9 mouse cellular contexts compared by ENCODE assay signal in the genomic region with DNA sequence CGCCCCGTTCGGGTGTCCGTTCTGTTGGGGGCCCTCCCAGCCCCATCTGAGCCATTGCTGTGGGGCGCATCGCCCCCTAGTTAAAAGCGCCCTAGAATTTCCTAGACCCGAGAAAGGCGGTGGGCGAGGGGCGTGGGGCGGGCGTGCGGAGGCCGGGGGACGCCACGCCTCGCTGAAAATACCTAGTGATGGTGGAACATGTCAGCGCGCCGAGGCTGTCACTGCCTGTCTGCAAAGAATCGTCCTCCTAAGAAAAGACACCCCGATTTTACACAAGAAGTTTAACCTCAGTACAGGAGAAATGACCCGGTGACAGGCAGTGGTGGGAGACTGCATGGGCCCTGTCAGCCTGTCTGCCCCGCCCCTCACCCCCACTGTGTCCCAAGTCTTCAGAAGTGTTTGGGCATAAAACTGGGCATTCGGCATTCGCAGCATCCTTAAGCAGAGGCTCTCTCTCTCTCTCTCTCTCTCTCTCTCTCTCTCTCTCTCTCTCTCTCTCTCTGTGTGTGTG. TPM values are rescaled to one million over a fixed set of nuclear protein-coding genes. Genes with fewer than 3 reads are reported as not detected.
DNase-seq lines count a peak whose midpoint lies in the region; ATAC-seq and TF ChIP-seq lines count a peak whose summit lies in the region.
"Had no signal": no experiment of that assay in that cellular context is flagged by ENCODE, and none has a peak within 500 bp of the region (broad histone marks: within the 10 kb centered on the region; RNA-seq: fewer than 3 reads in every experiment).

No protein-coding gene starts in this region.

- no peaks in the 10 kb centered on the region for H3K36me3 ChIP-seq in C2C12 (ENCODE audit: control insufficient read depth, insufficient read depth)
- H3K36me3 ChIP-seq in intestine, embryonic 15.5 days, result no peaks in the 10 kb centered on the region
- no peaks in the 10 kb centered on the region for H3K36me3 ChIP-seq in midbrain, embryonic 10.5 days

- H3K4me1 ChIP-seq in intestine, embryonic 15.5 days (replicated peaks), result peaks cover 24% of the 10 kb centered on the region; the same call in 1 of the 2 replicates
- H3K4me1 ChIP-seq in midbrain, embryonic 10.5 days, result peaks cover 22% of the 10 kb centered on the region

- H3K4me2 ChIP-seq in intestine, embryonic 15.5 days (replicated peaks), result peak overlapping the region; percentile 89

- intact Hi-C loops in gastrocnemius, postnatal 36 days (cut with DNase I), result no loop called here

- TF ChIP-seq CTCF in C2C12 (IDR thresholded peaks at IDR 0.05; ENCODE audit: control insufficient read depth, insufficient read depth, insufficient read length), result no peak

- 3% methylated on average over 27 of the region's 27 CpGs for WGBS in intestine, embryonic 15.5 days
- WGBS in midbrain, embryonic 10.5 days, result 5% methylated on average over 27 of the region's 27 CpGs

- H3K9me3 ChIP-seq in intestine, embryonic 15.5 days, result no peaks in the 10 kb centered on the region
- no peaks in the 10 kb centered on the region for H3K9me3 ChIP-seq in midbrain, embryonic 10.5 days (replicated peaks)

- H3ac ChIP-seq in C2C12 (ENCODE audit: control insufficient read depth, insufficient read length, low read depth), result no peak overlapping the region

- H3K27ac ChIP-seq in intestine, embryonic 15.5 days, result peak overlapping the region; percentile 65
- H3K27ac ChIP-seq in midbrain, embryonic 10.5 days (replicated peaks), result peak overlapping the region; percentile 81
- H3K27ac ChIP-seq: macrophage had no signal

- H3K79me2 ChIP-seq in C2C12 (ENCODE audit: control insufficient read depth, insufficient read depth), result no peaks in the 10 kb centered on the region

- peak overlapping the region; percentile 87 for H3K9ac ChIP-seq in intestine, embryonic 15.5 days

- peaks cover 77% of the 10 kb centered on the region for H3K27me3 ChIP-seq in C2C12 (ENCODE audit: control insufficient read depth, insufficient read depth, insufficient read length)
- H3K27me3 ChIP-seq in intestine, embryonic 15.5 days (replicated peaks), result 0 out of 2 replicates have a peak, but pooled peaks cover 3% of the 10 kb centered on the region
- H3K27me3 ChIP-seq in midbrain, embryonic 10.5 days (ENCODE audit: low read depth, poor library complexity, severe bottlenecking), result peaks cover 75% of the 10 kb centered on the region

- peak; percentile 94 for DNase-seq in heart, adult 11 months
- DNase-seq in heart, adult 18-20 months, result no peak
- peak; percentile 14 for DNase-seq in embryo, embryonic 9.5 days (ENCODE audit: extremely low spot score)
- peak; percentile 24 for DNase-seq in midbrain, embryonic 10.5 days (ENCODE audit: low spot score)
- DNase-seq in urinary bladder, postnatal 25 days (ENCODE audit: low spot score), result no peak
- DNase-seq in gastrocnemius, postnatal 36 days, result no peak

- no peaks in the 10 kb centered on the region for H3K79me3 ChIP-seq in C2C12 (ENCODE audit: low read depth)

- H3K4me3 ChIP-seq in C2C12 (ENCODE audit: insufficient read depth, poor library complexity, severe bottlenecking), result peak overlapping the region; percentile 43
- H3K4me3 ChIP-seq in intestine, embryonic 15.5 days (replicated peaks), result peak overlapping the region; percentile 85
- H3K4me3 ChIP-seq in midbrain, embryonic 10.5 days, result peak overlapping the region; percentile 81

- ATAC-seq in intestine, embryonic 15.5 days, result no peak

TF ChIP-seq in C2C12, 6 proteins besides CTCF, POLR2A, EP300 and RAD21:
- no peak for TF ChIP-seq USF1 (IDR thresholded peaks at IDR 0.05; ENCODE audit: low read depth)
- TF ChIP-seq MYOD1 (IDR thresholded peaks at IDR 0.05; ENCODE audit: control insufficient read depth, insufficient read length, low read depth), result no peak
- TF ChIP-seq FOSL1 (IDR thresholded peaks at IDR 0.05; ENCODE audit: insufficient read depth, low read length, poor library complexity, severe bottlenecking), result no peak
- TF ChIP-seq MYOG (IDR thresholded peaks at IDR 0.05; ENCODE audit: control insufficient read depth, extremely low read depth, insufficient read length), result no peak
- no peak for TF ChIP-seq CEBPB (IDR thresholded peaks at IDR 0.05; ENCODE audit: low read depth)
- no peak for TF ChIP-seq MAX (IDR thresholded peaks at IDR 0.05)

RNA-seq across cellular contexts. Expression of a gene that starts 0.8 kb away (rescaled TPM):
- total RNA-seq in heart, adult 18-20 months (2021), result 1 to 10 TPM; 5.6 to 5.9 TPM
- 0.22 TPM for polyA plus RNA-seq in C2C12 (2012; fragmentation: generic; extraction: Trizol)
- polyA plus RNA-seq in intestine, embryonic 15.5 days (2015; fragmentation: Nextera tagmentation; extraction: Ambion mirVana), result 1.8 and 2.2 TPM in 2 replicates
- 0.16 and 0.19 TPM in 2 replicates for polyA plus RNA-seq in midbrain, embryonic 10.5 days (2016; fragmentation: Nextera tagmentation; extraction: Ambion mirVana)
- 1 to 10 TPM; 2.6 to 3.7 TPM for total RNA-seq in gastrocnemius, postnatal 36 days (2021)

Comparison
In these comparisons a context has a peak if more than half of its experiments do, and no peak if none do; other contexts are left out.
1. DNase-seq: peak in heart, adult 11 months (single experiment), embryo, embryonic 9.5 days (single experiment) and midbrain, embryonic 10.5 days (single experiment); none in heart, adult 18-20 months (0 of 2), urinary bladder, postnatal 25 days (single experiment) and gastrocnemius, postnatal 36 days (0 of 2).
2. Peak in every context shown above with its lines, with median percentiles within 50 percentile points of each other: H3K4me3 ChIP-seq.